In the genomic region with DNA sequence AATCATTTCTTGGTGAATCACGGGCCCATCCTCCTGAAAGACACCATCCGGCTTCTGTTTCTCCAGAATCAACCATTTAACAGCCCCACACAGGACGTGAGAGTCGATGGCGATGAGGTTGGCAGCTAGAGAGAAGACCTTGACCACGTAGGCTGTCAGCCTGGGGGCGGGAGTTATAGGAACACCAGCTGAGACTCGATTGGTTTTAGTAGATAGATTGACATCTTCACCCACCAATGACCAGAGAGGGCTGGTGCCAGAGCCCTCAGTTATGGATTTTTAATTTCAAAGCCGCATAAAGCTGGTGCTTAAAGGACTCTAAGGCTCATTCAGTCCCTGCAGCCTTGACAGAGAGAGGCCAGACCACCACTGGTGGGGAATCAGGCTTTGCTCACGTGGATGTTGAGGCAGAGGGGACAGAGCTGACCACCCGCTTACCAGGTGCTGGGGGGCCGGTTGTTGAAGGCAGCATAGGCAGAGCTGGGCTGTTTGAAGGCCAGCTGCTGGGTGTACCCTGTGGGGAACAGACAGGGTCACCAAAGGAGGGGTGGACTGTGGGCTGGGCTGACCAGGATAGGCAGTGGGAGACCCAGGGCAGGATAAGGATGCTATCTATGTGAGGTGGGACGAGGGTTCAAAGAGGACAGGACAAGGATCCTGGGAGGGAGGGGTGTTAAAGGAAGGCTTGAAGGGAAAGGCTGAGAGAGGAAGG, we compare ENCODE assay signal across 10 mouse cellular contexts. TPM values are rescaled to one million over a fixed set of nuclear protein-coding genes. Genes with fewer than 3 reads are reported as not detected.
DNase-seq lines count a peak whose midpoint lies in the region; ATAC-seq lines count a peak whose summit lies in the region.
"Had no signal": no experiment of that assay in that cellular context is flagged by ENCODE, and none has a peak within 500 bp of the region (broad histone marks: within the 10 kb centered on the region; RNA-seq: fewer than 3 reads in every experiment).

No protein-coding gene starts in this region.

- H3K4me2 ChIP-seq in forebrain, embryonic 15.5 days (replicated peaks), result no peak overlapping the region
- H3K4me2 ChIP-seq in midbrain, embryonic 12.5 days (replicated peaks), result peak overlapping the region; percentile 21; the same call in 1 of the 2 replicates
- H3K4me2 ChIP-seq: kidney, embryonic 15.5 days had no signal

- H3K27me3 ChIP-seq in forebrain, embryonic 15.5 days, result no peaks in the 10 kb centered on the region
- peaks cover 13% of the 10 kb centered on the region for H3K27me3 ChIP-seq in midbrain, embryonic 12.5 days
- H3K27me3 ChIP-seq: kidney, embryonic 15.5 days had no signal

- no peak overlapping the region for H3K9ac ChIP-seq in forebrain, embryonic 15.5 days (replicated peaks)
- H3K9ac ChIP-seq in midbrain, embryonic 12.5 days (replicated peaks), result no peak overlapping the region
- H3K9ac ChIP-seq: kidney, embryonic 15.5 days had no signal

- no peak overlapping the region for H3K27ac ChIP-seq in forebrain, embryonic 15.5 days (replicated peaks)
- no peak overlapping the region for H3K27ac ChIP-seq in midbrain, embryonic 12.5 days (replicated peaks)
- H3K27ac ChIP-seq: kidney, embryonic 15.5 days had no signal

- no peaks in the 10 kb centered on the region for H3K4me1 ChIP-seq in forebrain, embryonic 15.5 days
- H3K4me1 ChIP-seq in midbrain, embryonic 12.5 days, result no peaks in the 10 kb centered on the region

- DNase-seq in cerebellum, postnatal 14 days, result peak; percentile 56 to 58
- no peak for DNase-seq in cerebellum, adult 11-12 months
- peak; percentile 32 for DNase-seq in CD4-positive helper T cell, adult 2 months (ENCODE audit: low read depth, low spot score)
- DNase-seq in ovary, postnatal 36 days (ENCODE audit: low spot score), result no peak
- DNase-seq in urinary bladder, postnatal 4 days (ENCODE audit: low spot score in 2 of 2), result no peak
- no peak for DNase-seq in right cerebral cortex, adult 18-20 months

- H3K9me3 ChIP-seq in forebrain, embryonic 15.5 days, result no peaks in the 10 kb centered on the region
- no peaks in the 10 kb centered on the region for H3K9me3 ChIP-seq in midbrain, embryonic 12.5 days
- H3K9me3 ChIP-seq: kidney, embryonic 15.5 days; megakaryocyte, embryonic 14.5 days had no signal

- H3K4me3 ChIP-seq in forebrain, embryonic 15.5 days, result no peak overlapping the region
- H3K4me3 ChIP-seq in midbrain, embryonic 12.5 days, result no peak overlapping the region
- H3K4me3 ChIP-seq: kidney, embryonic 15.5 days; megakaryocyte, embryonic 14.5 days had no signal

- ATAC-seq in forebrain, embryonic 15.5 days (replicated peaks), result peak; percentile 64
- ATAC-seq in midbrain, embryonic 12.5 days (ENCODE audit: low FRiP score, low read depth), result peak; percentile 77

- H3K36me3 ChIP-seq in forebrain, embryonic 15.5 days, result no peaks in the 10 kb centered on the region
- no peaks in the 10 kb centered on the region for H3K36me3 ChIP-seq in midbrain, embryonic 12.5 days
- H3K36me3 ChIP-seq: kidney, embryonic 15.5 days had no signal

- 48% methylated on average over 13 of the region's 13 CpGs for WGBS in forebrain, embryonic 15.5 days
- WGBS in midbrain, embryonic 12.5 days, result 48% methylated on average over 13 of the region's 13 CpGs

RNA-seq across cellular contexts. Expression of a gene that starts 13.1 kb away (rescaled TPM):
- polyA plus RNA-seq in forebrain, embryonic 15.5 days (2015; fragmentation: Nextera tagmentation; extraction: Ambion mirVana), result 0.59 and 0.93 TPM in 2 replicates
- polyA plus RNA-seq in midbrain, embryonic 12.5 days (2016; fragmentation: Nextera tagmentation; extraction: Ambion mirVana), result 0.50 and 0.64 TPM in 2 replicates

RNA-seq across cellular contexts. Expression of a gene that starts 20.9 kb away (rescaled TPM):
- polyA plus RNA-seq in forebrain, embryonic 15.5 days (2015; fragmentation: Nextera tagmentation; extraction: Ambion mirVana), result not detected in 2 replicates
- 0.09 TPM in 1 of 2 replicates, not detected in the other for polyA plus RNA-seq in midbrain, embryonic 12.5 days (2016; fragmentation: Nextera tagmentation; extraction: Ambion mirVana)

RNA-seq across cellular contexts. Expression of a gene that starts 33.4 kb away (rescaled TPM):
- polyA plus RNA-seq in forebrain, embryonic 15.5 days (2015; fragmentation: Nextera tagmentation; extraction: Ambion mirVana), result 17.0 and 17.7 TPM in 2 replicates
- polyA plus RNA-seq in midbrain, embryonic 12.5 days (2016; fragmentation: Nextera tagmentation; extraction: Ambion mirVana), result 23.3 and 24.5 TPM in 2 replicates

RNA-seq across cellular contexts. Expression of a gene that starts 34.4 kb away (rescaled TPM):
- 12.4 and 15.4 TPM in 2 replicates for polyA plus RNA-seq in forebrain, embryonic 15.5 days (2015; fragmentation: Nextera tagmentation; extraction: Ambion mirVana)
- 23.5 and 26.6 TPM in 2 replicates for polyA plus RNA-seq in midbrain, embryonic 12.5 days (2016; fragmentation: Nextera tagmentation; extraction: Ambion mirVana)

Comparison
In these comparisons a context has a peak if more than half of its experiments do, and no peak if none do; other contexts are left out.
1. DNase-seq: peak in cerebellum, postnatal 14 days (2 of 2) and CD4-positive helper T cell, adult 2 months (single experiment); none in cerebellum, adult 11-12 months (single experiment), ovary, postnatal 36 days (single experiment), urinary bladder, postnatal 4 days (0 of 2) and right cerebral cortex, adult 18-20 months (single experiment).